Mouse (Mus musculus): ENCODE data around the gene Papss2. TPM values are rescaled to one million over a fixed set of nuclear protein-coding genes. Genes with fewer than 3 reads are reported as not detected.

Gene Papss2
- polyA plus RNA-seq, 1 experiment from 2014 or later = 2.9 TPM

DNA sequence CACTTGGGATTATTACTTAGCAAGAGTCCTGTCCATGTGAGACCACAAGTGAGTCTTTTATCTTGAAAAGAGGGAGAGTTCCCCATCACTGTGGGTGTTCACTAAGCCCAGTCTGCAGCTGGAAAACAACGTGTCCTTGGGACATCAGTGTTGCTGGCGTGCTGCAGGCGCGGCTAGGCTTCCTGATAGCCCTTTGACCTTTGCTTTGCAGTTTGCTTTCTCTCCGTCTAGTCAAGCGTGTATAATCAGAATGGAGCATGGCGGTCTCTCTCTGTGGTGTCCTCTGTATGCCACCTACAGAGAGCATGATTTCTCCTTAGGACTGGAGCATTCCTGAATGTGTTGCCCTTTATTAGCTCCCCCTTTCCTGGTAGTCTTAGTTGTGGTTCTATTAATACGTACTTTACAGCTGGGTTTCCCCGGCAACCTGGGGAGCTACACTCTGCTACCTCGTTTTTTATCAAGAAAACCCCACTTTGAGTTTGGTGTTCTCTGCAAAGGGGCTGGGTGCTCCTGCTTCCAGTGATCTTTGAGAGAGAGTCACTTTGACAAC, 52.5 kb downstream of the Papss2 start:
- Histone ChIP-seq H3K4me2 (replicated peaks; ENCODE audit: low read depth, low read length) (no peak overlapping the region), H3K27ac (ENCODE audit: low read length) (no peak overlapping the region), H3K9me3 (ENCODE audit: low read length) (no peaks in the 10 kb centered on the region), H3K27me3 (replicated peaks; ENCODE audit: insufficient read depth, low read length) (no peaks in the 10 kb centered on the region), H3K4me3 (ENCODE audit: low read depth, low read length) (no peak overlapping the region), H3K36me3 (ENCODE audit: insufficient read depth, low read length) (no peaks in the 10 kb centered on the region), H3K4me1 (ENCODE audit: insufficient read depth, low read depth, low read length) (no peaks in the 10 kb centered on the region), H3K9ac (replicated peaks; ENCODE audit: low read depth) (no peak overlapping the region)
- TF ChIP-seq EP300 (IDR thresholded peaks at IDR 0.05) (no peak), CTCF (IDR thresholded peaks at IDR 0.05) (no peak)
- whole genome bisulfite sequencing = 35% methylated on average over 10 of the region's 10 CpGs
- ATAC-seq (no peak), DNase-seq (ENCODE audit: low spot score) (no peak)

DNA sequence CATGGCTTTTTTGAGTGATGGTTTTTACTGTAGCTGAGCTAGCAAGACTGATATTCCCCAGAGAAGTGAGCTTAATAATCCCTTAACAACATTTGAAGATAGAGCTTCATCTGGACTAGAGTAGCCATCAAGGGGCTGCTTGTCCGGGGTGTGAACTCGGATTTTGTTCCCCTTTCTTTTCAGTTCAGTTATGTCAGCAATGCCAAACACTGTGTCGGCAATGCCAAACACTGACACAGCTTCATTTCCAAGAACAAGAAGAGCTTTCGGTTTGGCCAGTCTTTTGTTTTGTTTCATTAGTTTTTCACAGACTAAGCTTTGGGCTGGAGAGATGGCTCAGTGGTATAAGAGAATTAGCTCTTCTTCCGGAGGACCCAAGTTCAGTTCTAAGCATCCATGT, 55.5 kb downstream of the Papss2 start:
- ATAC-seq (no peak), DNase-seq (ENCODE audit: low spot score) (no peak)
- H3K4me3 ChIP-seq (ENCODE audit: low read depth, low read length) = no peak overlapping the region
- WGBS = 89% methylated on average over 5 of the region's 5 CpGs
- no peaks in the 10 kb centered on the region for H3K36me3 ChIP-seq (ENCODE audit: insufficient read depth, low read length)
- H3K9ac ChIP-seq (replicated peaks; ENCODE audit: low read depth) = no peak overlapping the region
- TF ChIP-seq EP300 (IDR thresholded peaks at IDR 0.05) = no peak
- TF ChIP-seq CTCF (IDR thresholded peaks at IDR 0.05) = no peak
- H3K9me3 ChIP-seq (ENCODE audit: low read length) = no peaks in the 10 kb centered on the region
- no peaks in the 10 kb centered on the region for H3K4me1 ChIP-seq (ENCODE audit: insufficient read depth, low read depth, low read length)
- no peaks in the 10 kb centered on the region for H3K27me3 ChIP-seq (replicated peaks; ENCODE audit: insufficient read depth, low read length)
- H3K27ac ChIP-seq (ENCODE audit: low read length) = no peak overlapping the region
- H3K4me2 ChIP-seq (replicated peaks; ENCODE audit: low read depth, low read length) = no peak overlapping the region

DNA sequence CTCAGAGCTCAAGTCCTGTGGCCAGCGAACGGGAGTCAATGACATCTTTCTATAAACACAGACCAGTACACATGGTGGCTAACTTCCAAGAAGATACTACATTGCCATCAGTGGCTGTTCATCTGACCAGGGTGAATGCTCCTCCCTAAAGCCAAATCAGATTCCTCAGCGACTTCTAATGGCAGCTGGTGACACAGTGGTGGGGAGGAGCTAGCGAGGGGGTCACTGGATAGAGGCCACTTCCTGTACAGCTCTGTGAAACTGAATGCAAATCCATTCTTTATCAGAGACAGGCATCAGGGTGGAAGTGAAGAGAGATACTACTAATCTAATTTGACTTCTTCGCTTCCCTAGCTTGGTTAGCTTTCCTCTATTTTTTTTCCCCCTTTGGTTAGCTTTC, 57.5 kb downstream of the Papss2 start:
- Histone ChIP-seq H3K4me1 (ENCODE audit: insufficient read depth, low read depth, low read length) (no peaks in the 10 kb centered on the region), H3K4me2 (replicated peaks; ENCODE audit: low read depth, low read length) (no peak overlapping the region), H3K9me3 (ENCODE audit: low read length) (no peaks in the 10 kb centered on the region), H3K4me3 (ENCODE audit: low read depth, low read length) (no peak overlapping the region), H3K27ac (ENCODE audit: low read length) (no peak overlapping the region), H3K36me3 (ENCODE audit: insufficient read depth, low read length) (no peaks in the 10 kb centered on the region), H3K27me3 (replicated peaks; ENCODE audit: insufficient read depth, low read length) (no peaks in the 10 kb centered on the region), H3K9ac (replicated peaks; ENCODE audit: low read depth) (no peak overlapping the region)
- no peak for ATAC-seq
- WGBS = 65% methylated on average over 5 of the region's 5 CpGs
- DNase-seq (ENCODE audit: low spot score) = peak; percentile 11
- no peak for TF ChIP-seq CTCF (IDR thresholded peaks at IDR 0.05)
- TF ChIP-seq EP300 (IDR thresholded peaks at IDR 0.05) = no peak

DNA sequence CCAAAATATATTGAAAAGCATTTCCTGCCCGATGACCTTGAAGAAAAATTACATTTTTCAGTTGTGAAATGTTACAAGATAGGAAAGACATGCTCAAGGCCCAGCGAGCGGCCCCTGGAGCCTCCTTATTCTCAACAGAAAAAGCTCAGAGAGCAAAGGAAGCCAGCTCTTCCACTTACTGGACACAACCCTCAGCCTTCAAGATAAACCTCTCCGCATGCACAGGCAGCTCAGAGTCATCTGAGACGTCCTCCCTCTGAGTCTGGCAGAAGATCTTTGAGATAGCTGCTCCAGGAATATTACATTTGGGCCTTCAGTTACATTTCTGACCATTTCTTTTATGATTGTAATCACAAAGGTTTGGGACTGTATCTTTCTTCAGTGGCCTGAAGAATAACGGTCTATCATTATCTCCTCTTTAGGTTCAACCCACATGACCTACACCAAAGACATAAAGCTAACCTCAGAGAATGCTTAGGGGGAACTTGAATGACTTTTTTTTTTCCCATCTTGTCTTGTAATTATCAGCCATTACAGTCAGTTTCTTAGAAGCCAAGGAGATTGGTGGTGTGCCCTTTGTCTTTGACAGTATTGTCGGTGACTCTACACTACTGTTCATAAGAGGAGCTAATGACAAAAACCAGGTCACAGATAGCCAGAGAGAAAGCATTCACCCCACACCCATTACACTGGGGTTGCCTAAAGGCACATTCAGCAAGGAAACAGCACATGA, 58.2 kb downstream of the Papss2 start:
- Histone ChIP-seq H3K4me2 (replicated peaks; ENCODE audit: low read depth, low read length) (no peak overlapping the region), H3K27ac (ENCODE audit: low read length) (no peak overlapping the region), H3K4me1 (ENCODE audit: insufficient read depth, low read depth, low read length) (no peaks in the 10 kb centered on the region), H3K27me3 (replicated peaks; ENCODE audit: insufficient read depth, low read length) (no peaks in the 10 kb centered on the region), H3K9me3 (ENCODE audit: low read length) (no peaks in the 10 kb centered on the region), H3K36me3 (ENCODE audit: insufficient read depth, low read length) (no peaks in the 10 kb centered on the region), H3K4me3 (ENCODE audit: low read depth, low read length) (no peak overlapping the region), H3K9ac (replicated peaks; ENCODE audit: low read depth) (no peak overlapping the region)
- WGBS = 73% methylated on average over 7 of the region's 7 CpGs
- DNase-seq (ENCODE audit: low spot score) = no peak
- no peak for ATAC-seq
- TF ChIP-seq EP300 (IDR thresholded peaks at IDR 0.05) (no peak), CTCF (IDR thresholded peaks at IDR 0.05) (no peak)

DNA sequence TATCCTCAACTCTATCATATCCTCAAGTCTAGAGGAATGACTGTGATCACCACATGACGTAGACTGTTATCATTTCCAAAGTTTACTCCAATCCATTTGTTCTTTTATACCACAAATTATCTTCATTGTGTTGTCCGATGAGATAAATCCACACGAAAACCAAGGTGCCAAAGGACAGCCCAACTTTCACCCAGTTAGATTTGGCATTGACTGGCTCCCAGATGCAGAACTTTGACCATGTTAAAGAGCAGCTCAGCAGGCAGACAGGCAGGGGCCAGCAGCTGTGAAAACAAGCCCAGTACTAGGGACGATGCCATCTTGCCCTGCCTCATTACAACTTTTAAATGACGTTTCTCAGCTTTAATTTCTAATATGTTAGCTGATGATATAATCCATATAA, 63.8 kb downstream of the Papss2 start:
- Histone ChIP-seq H3K9me3 (ENCODE audit: low read length) (no peaks in the 10 kb centered on the region), H3K27me3 (replicated peaks; ENCODE audit: insufficient read depth, low read length) (no peaks in the 10 kb centered on the region), H3K4me2 (replicated peaks; ENCODE audit: low read depth, low read length) (no peak overlapping the region), H3K4me3 (ENCODE audit: low read depth, low read length) (no peak overlapping the region), H3K4me1 (ENCODE audit: insufficient read depth, low read depth, low read length) (no peaks in the 10 kb centered on the region), H3K9ac (replicated peaks; ENCODE audit: low read depth) (no peak overlapping the region), H3K36me3 (ENCODE audit: insufficient read depth, low read length) (no peaks in the 10 kb centered on the region), H3K27ac (ENCODE audit: low read length) (no peak overlapping the region)
- no peak for DNase-seq (ENCODE audit: low spot score)
- WGBS = 74% methylated on average over 5 of the region's 5 CpGs
- TF ChIP-seq EP300 (IDR thresholded peaks at IDR 0.05) (no peak), CTCF (IDR thresholded peaks at IDR 0.05) (no peak)
- no peak for ATAC-seq

DNA sequence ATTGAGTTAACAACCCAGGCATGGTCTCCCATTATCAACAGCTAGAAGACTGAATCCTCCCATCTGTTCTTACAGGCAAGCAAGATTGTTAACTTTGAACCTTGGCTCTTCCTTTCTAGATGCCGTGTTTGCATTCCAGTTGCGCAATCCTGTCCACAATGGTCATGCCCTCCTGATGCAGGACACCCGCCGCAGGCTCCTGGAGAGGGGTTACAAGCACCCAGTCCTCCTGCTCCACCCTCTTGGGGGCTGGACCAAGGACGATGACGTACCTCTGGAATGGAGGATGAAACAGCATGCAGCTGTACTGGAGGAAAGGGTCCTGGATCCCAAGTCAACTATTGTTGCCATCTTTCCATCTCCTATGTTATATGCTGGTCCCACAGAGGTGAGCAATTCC, 67.3 kb downstream of the Papss2 start:
- Histone ChIP-seq H3K4me2 (replicated peaks; ENCODE audit: low read depth, low read length) (no peak overlapping the region), H3K27ac (ENCODE audit: low read length) (no peak overlapping the region), H3K4me3 (ENCODE audit: low read depth, low read length) (no peak overlapping the region), H3K27me3 (replicated peaks; ENCODE audit: insufficient read depth, low read length) (no peaks in the 10 kb centered on the region), H3K4me1 (ENCODE audit: insufficient read depth, low read depth, low read length) (no peaks in the 10 kb centered on the region), H3K36me3 (ENCODE audit: insufficient read depth, low read length) (no peaks in the 10 kb centered on the region), H3K9me3 (ENCODE audit: low read length) (no peaks in the 10 kb centered on the region), H3K9ac (replicated peaks; ENCODE audit: low read depth) (no peak overlapping the region)
- 79% methylated on average over 6 of the region's 6 CpGs for WGBS
- TF ChIP-seq CTCF (IDR thresholded peaks at IDR 0.05) (no peak), EP300 (IDR thresholded peaks at IDR 0.05) (no peak)
- DNase-seq (ENCODE audit: low spot score) (no peak), ATAC-seq (no peak)
